Mouse (Mus musculus) lung, embryonic 15.5 days (tissue): ENCODE data around the gene Ptprt. TPM values are rescaled to one million over a fixed set of nuclear protein-coding genes. Genes with fewer than 3 reads are reported as not detected.

ENCODE experiments used
- ATAC-seq: fragments of 200-750 bp; cut with Nextera tagmentation; 2 replicates; pipeline ENCODE4 v1.8.0; 2017; ENCODE audit warnings: moderate number of reproducible peaks, borderline replicate concordance; ENCODE audit not compliant: low FRiP score, low TSS enrichment; ENCODE audit errors: extremely low read depth
- H3K27ac ChIP-seq: fragments of 300-500 bp; sonication (generic); 2 replicates; pipeline ENCODE4 v1.5.1; 2015; ENCODE audit warnings: moderate library complexity, mild to moderate bottlenecking, inconsistent platforms
- H3K27me3 ChIP-seq: fragments of 300-500 bp; sonication (generic); 2 replicates; pipeline ENCODE4 v1.6.1; 2015; ENCODE audit warnings: inconsistent platforms
- H3K36me3 ChIP-seq: fragments of 300-500 bp; sonication (generic); 2 replicates; pipeline ENCODE4 v1.6.1; 2015; ENCODE audit warnings: inconsistent platforms
- H3K4me1 ChIP-seq: fragments of 300-500 bp; sonication (generic); 2 replicates; pipeline ENCODE4 v1.6.1; 2015; ENCODE audit warnings: inconsistent platforms
- H3K4me2 ChIP-seq: fragments of 300-500 bp; sonication (generic); 2 replicates; pipeline ENCODE4 v1.6.1; 2015; ENCODE audit warnings: inconsistent platforms, mild to moderate bottlenecking, moderate library complexity
- H3K4me3 ChIP-seq: fragments of 300-500 bp; sonication (generic); 2 replicates; pipeline ENCODE4 v1.5.1; 2015; ENCODE audit warnings: mild to moderate bottlenecking, inconsistent platforms
- H3K9ac ChIP-seq: fragments of 300-500 bp; sonication (generic); 2 replicates; pipeline ENCODE4 v1.6.1; 2015; ENCODE audit warnings: inconsistent platforms
- H3K9me3 ChIP-seq: fragments of 300-500 bp; sonication (generic); 2 replicates; pipeline ENCODE4 v1.6.1; 2016; ENCODE audit warnings: inconsistent platforms
- WGBS: fragments of 180-500 bp; shearing (Covaris S2); methylation state at CpG from one replicate; pipeline ENCODE4 v1.1.7; 2015; 5-methylcytosine and 5-hydroxymethylcytosine counted together
- polyA plus RNA-seq: library from polyadenylated mRNA; unstranded; fragments of >200 nt; fragmentation: Nextera tagmentation; extraction: Ambion mirVana; gene quantifications from 2 replicates; pipeline ENCODE4 v1.2.1, GENCODE M21; 2015

Ptprt gene
- polyA plus RNA-seq, 1 experiment from 2014 or later, result 1.6 TPM

DNA sequence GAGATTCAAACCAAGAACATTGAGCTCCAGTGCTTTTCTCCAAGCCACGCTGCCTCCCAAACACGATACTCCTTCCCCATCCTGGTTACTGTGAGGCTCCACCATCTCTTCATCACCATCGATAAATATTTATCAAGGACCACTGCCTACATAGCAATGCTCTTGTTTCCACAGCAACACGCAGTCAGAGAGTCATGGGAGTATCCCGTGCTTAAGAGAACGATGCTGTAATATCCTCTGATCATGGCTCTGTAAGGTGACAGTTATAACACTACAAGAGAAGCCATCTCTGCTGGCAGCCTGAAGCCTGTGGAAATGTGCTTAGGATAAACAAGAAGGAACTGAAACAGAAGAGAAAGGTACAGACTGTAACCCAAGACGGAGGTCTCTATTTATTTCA, 3.4 kb downstream of the Ptprt start:
- 49% methylated on average over 7 of the region's 7 CpGs for WGBS
- Histone ChIP-seq H3K27me3 (peaks cover 62% of the 10 kb centered on the region), H3K9ac (no peak overlapping the region), H3K4me1 (peaks cover 21% of the 10 kb centered on the region), H3K27ac (no peak overlapping the region), H3K4me2 (no peak overlapping the region), H3K9me3 (no peaks in the 10 kb centered on the region), H3K4me3 (no peak overlapping the region), H3K36me3 (no peaks in the 10 kb centered on the region)
- no peak for ATAC-seq

DNA sequence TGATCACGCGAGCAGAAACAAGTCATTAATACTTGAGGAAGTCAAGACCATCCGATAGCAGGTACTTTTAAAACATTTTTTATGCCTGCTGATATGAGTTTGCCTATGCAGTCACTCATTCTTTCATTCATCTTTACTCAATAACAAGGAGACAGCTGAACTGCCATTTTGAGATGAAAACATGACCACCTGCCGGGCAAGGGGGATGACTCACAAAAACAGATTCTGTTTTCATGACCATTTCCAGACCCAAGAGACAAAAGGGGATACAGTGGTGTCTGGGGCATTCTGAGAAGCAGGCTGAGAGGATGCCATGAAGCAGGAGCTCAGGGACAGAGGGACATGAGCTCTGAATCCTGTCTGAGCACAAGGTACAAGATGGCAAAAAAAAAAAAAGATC, 6.5 kb downstream of the Ptprt start:
- ATAC-seq, result no peak
- WGBS, result 66% methylated on average over 4 of the region's 4 CpGs

DNA sequence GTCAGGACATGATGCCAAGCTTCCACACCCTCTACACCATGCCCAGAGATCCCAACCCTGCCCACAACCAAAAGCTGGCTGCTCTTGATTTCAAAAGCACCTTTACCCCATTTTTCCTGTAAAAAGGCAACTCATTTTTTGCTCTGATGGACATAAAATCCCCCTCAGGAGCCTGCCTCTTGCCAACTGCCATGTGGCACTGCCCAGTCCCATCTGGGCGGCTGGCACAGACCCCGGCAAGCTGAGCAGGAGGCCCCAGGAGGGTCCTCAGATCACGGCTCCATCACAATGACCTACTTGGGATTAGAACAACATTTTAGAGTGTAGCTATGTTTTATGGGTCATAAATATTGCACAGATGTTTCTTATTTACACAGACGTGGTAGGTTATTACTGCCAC, 22.3 kb downstream of the Ptprt start:
- no peak overlapping the region for H3K4me2 ChIP-seq
- H3K4me3 ChIP-seq, result no peak overlapping the region
- 63% methylated on average over 4 of the region's 4 CpGs for WGBS
- no peak overlapping the region for H3K27ac ChIP-seq
- no peaks in the 10 kb centered on the region for H3K36me3 ChIP-seq
- no peak overlapping the region for H3K9ac ChIP-seq
- ATAC-seq, result no peak
- H3K4me1 ChIP-seq, result peaks cover 19% of the 10 kb centered on the region
- no peaks in the 10 kb centered on the region for H3K9me3 ChIP-seq
- no peaks in the 10 kb centered on the region for H3K27me3 ChIP-seq

More for the DNA sequence above, 6.5 kb downstream of the Ptprt start:
- H3K9ac ChIP-seq, result no peak overlapping the region
- H3K4me3 ChIP-seq, result no peak overlapping the region
- no peak overlapping the region for H3K4me2 ChIP-seq
- H3K4me1 ChIP-seq, result peaks cover 3% of the 10 kb centered on the region
- no peaks in the 10 kb centered on the region for H3K36me3 ChIP-seq
- H3K27ac ChIP-seq, result no peak overlapping the region
- no peaks in the 10 kb centered on the region for H3K9me3 ChIP-seq
- peaks cover 31% of the 10 kb centered on the region for H3K27me3 ChIP-seq

DNA sequence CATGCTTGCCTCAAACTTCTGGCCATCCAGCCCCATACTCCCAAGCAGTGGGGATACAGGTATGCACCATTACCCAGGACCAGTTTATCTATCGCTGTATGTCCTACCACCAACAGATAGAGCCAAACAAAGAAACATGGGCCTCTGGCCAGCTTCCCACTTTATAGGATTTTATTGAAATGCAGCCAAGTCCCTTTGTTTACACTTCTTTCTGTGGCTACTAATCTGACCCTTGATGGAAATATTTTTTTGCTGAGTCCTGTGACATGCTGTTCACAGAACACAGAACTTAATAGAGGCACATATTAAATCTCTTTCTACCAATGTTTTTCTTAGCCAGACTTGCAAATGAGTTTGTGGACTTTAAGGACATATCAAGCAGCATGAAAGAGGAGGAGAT, 23.4 kb downstream of the Ptprt start:
- H3K9ac ChIP-seq, result no peak overlapping the region
- H3K4me3 ChIP-seq, result no peak overlapping the region
- WGBS, result 15% methylated on average over 1 of the region's 1 CpGs
- no peak overlapping the region for H3K4me2 ChIP-seq
- H3K27me3 ChIP-seq, result no peaks in the 10 kb centered on the region
- H3K36me3 ChIP-seq, result no peaks in the 10 kb centered on the region
- H3K9me3 ChIP-seq, result no peaks in the 10 kb centered on the region
- ATAC-seq, result peak; percentile 36; the same call in 1 of the 2 replicates
- peak overlapping the region; percentile 19; the same call in 1 of the 2 replicates for H3K27ac ChIP-seq
- H3K4me1 ChIP-seq, result peaks cover 19% of the 10 kb centered on the region

DNA sequence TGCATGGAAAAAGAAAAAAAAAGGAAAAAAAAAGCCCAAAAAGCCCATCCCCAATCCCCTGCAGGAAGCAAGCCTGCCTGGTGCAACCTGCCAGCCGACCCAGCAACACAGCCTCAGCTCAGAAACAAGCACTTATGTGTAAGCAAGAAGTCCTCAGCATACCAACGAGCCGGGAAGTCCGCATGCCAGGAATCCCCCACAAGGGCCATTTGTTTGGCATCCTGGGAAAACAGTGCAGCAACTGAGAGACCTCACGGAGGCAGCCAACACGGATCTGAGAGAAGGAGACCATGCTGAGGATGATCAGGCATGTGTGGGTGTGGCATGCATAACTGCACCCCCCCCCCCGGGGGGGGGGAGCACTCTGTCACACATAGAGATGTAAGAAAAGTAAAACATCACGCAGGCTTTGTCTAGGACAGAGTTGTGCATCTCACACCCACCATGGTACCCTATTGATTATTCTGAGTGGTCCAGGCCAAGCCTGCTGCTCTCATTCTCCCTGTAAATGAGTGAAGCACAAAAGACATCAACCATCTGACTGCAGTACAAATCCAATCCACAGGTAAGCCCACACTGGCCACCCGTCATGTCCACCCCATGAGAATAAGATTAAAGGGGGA, 24.4 kb downstream of the Ptprt start:
- H3K9me3 ChIP-seq, result no peaks in the 10 kb centered on the region
- peak; percentile 45; the same call in 1 of the 2 replicates for ATAC-seq

DNA sequence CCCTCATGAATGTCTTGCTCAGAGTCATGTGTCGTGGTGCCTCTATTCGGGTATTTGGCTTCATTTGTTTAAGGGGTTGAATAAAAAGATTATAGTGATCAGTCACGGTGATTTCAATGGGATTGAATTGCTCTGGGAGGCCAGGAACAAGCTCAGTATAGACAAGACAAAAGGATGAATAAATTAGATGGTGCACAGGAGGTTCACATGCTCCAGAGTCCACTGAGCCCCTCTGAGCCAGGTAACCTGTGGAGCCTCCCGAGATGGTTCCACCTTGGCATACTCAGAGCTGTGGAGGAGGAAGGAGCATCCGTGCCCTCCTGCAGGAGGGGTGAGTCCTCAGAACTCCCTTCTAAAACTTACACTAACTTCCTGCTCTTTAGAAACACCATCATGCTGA, 26.0 kb downstream of the Ptprt start:
- H3K9me3 ChIP-seq, result no peaks in the 10 kb centered on the region
- ATAC-seq, result no peak

More for the DNA sequence above, 24.4 kb downstream of the Ptprt start:
- WGBS, result 25% methylated on average over 9 of the region's 9 CpGs
- Histone ChIP-seq H3K4me1 (peaks cover 19% of the 10 kb centered on the region), H3K4me3 (no peak overlapping the region), H3K9ac (no peak overlapping the region), H3K27ac (no peak overlapping the region), H3K36me3 (no peaks in the 10 kb centered on the region), H3K4me2 (no peak overlapping the region), H3K27me3 (no peaks in the 10 kb centered on the region)

DNA sequence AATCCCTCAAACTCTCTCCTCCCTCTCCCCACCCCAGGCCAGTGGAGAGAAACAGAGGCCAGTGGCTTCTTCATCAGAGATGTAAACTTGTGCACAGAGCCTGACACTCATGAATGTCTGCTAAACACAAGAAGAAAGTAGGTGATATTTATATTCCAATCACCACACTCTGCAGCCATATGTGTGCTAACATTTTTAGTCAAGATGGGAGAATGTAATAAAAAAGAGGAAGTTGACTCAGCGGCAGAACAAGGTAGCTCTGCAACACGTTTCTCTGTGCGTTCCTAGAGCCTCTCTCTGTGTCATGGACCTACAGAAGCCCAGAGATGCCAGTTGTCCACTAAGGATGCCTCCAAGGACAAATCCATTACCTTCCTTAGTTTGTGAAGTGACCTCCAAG, 34.9 kb downstream of the Ptprt start:
- no peak overlapping the region for H3K9ac ChIP-seq
- no peak overlapping the region for H3K27ac ChIP-seq
- 79% methylated on average over 3 of the region's 3 CpGs for WGBS
- H3K27me3 ChIP-seq, result no peaks in the 10 kb centered on the region
- no peak for ATAC-seq
- no peak overlapping the region for H3K4me3 ChIP-seq
- H3K36me3 ChIP-seq, result no peaks in the 10 kb centered on the region
- no peaks in the 10 kb centered on the region for H3K4me1 ChIP-seq
- no peak overlapping the region for H3K4me2 ChIP-seq
- no peaks in the 10 kb centered on the region for H3K9me3 ChIP-seq

More for the DNA sequence above, 26.0 kb downstream of the Ptprt start:
- Histone ChIP-seq H3K4me1 (peaks cover 19% of the 10 kb centered on the region), H3K36me3 (no peaks in the 10 kb centered on the region), H3K4me3 (no peak overlapping the region), H3K27ac (no peak overlapping the region), H3K4me2 (no peak overlapping the region), H3K9ac (no peak overlapping the region), H3K27me3 (no peaks in the 10 kb centered on the region)
- 82% methylated on average over 5 of the region's 5 CpGs for WGBS

DNA sequence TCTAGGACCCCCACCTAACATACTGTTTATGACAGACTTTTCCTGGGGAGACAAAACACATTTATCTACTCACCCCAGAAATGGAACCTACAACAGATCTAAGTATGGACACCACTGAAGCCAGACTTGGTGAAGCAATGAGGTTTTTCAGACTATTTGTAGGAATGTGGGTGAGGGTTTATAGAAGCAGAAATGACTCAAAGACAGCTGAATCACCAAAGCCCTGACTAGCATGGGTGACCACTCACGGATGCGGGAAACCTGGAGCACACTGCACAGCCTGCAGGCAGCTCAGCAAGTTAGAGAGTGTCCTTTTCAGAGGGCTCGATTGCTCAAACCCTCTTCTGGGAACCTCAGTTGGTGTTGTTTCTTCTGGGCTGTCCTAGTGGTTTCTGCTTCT, 36.2 kb downstream of the Ptprt start:
- Histone ChIP-seq H3K9ac (no peak overlapping the region), H3K4me1 (no peaks in the 10 kb centered on the region), H3K9me3 (no peaks in the 10 kb centered on the region), H3K27me3 (no peaks in the 10 kb centered on the region), H3K4me3 (no peak overlapping the region), H3K4me2 (no peak overlapping the region), H3K36me3 (no peaks in the 10 kb centered on the region), H3K27ac (no peak overlapping the region)
- ATAC-seq, result no peak
- 90% methylated on average over 3 of the region's 3 CpGs for WGBS

DNA sequence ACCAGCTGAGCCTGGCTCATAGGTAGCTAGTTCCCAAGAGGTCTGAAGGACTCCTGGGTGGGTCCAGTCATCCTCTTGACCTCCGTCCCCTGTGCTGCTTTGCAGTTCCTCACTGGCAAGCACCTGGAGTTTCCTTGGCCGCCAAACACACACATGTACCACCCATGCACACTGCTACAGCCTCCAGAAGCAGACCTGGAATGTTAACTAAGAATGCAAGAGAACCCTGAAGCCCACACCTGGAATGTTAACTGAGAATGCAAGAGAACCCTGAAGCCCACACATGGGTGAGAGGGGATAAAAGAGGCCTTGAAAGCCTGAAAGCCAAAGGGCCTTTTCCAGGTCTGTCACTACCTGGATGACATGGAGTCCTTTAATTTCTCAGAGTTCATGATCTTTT, 46.7 kb downstream of the Ptprt start:
- no peak for ATAC-seq
- H3K36me3 ChIP-seq, result no peaks in the 10 kb centered on the region
- no peak overlapping the region for H3K9ac ChIP-seq
- H3K9me3 ChIP-seq, result no peaks in the 10 kb centered on the region
- H3K4me3 ChIP-seq, result no peak overlapping the region
- H3K4me1 ChIP-seq, result no peaks in the 10 kb centered on the region
- no peak overlapping the region for H3K4me2 ChIP-seq
- H3K27me3 ChIP-seq, result no peaks in the 10 kb centered on the region
- 52% methylated on average over 2 of the region's 2 CpGs for WGBS
- no peak overlapping the region for H3K27ac ChIP-seq

DNA sequence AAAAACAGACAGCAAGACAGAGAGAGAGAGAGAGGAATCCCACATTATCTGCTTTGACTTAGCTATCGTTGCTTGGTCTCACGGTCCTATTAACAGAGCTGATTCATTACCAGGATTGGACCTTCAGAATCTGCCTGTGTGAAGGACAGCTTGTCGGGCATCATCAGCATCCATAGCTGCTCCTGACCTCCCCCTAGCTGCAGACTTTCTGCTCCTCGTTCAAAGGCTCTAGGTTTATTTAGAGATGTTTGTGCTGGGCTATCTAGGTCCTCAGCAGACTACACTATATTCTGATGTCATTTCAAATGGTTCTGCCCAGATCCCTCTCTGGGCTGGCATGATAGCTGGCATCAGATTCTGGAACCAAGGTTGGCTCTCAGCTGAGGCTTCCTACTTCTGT, 47.5 kb downstream of the Ptprt start:
- H3K9ac ChIP-seq, result no peak overlapping the region
- H3K9me3 ChIP-seq, result no peaks in the 10 kb centered on the region
- no peak for ATAC-seq
- 59% methylated on average over 4 of the region's 4 CpGs for WGBS
- no peaks in the 10 kb centered on the region for H3K4me1 ChIP-seq
- H3K27me3 ChIP-seq, result no peaks in the 10 kb centered on the region
- no peak overlapping the region for H3K27ac ChIP-seq
- H3K4me3 ChIP-seq, result no peak overlapping the region
- H3K4me2 ChIP-seq, result no peak overlapping the region
- no peaks in the 10 kb centered on the region for H3K36me3 ChIP-seq

DNA sequence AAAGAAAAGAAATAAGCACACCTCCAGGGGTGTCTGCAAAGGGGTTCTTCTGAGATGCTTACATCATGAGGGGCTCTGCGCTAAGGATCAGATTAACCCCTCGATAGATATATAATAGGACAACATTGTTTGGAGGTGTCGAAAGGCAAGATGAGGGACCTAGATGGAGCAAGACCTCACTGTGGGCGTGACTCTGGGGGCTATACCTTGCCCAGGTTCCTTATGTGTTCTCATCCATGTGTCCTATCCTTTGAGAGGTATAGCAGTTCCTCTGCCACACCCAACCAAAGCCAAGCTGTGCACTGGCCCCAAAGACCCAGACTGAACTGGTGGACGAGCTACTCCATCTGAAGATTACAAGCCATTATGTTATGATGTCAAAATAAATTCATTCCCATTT, 58.2 kb downstream of the Ptprt start:
- no peak overlapping the region for H3K27ac ChIP-seq
- no peaks in the 10 kb centered on the region for H3K27me3 ChIP-seq
- no peak for ATAC-seq
- no peak overlapping the region for H3K4me2 ChIP-seq
- H3K4me1 ChIP-seq, result no peaks in the 10 kb centered on the region
- H3K36me3 ChIP-seq, result no peaks in the 10 kb centered on the region
- no peak overlapping the region for H3K9ac ChIP-seq
- no peaks in the 10 kb centered on the region for H3K9me3 ChIP-seq
- 89% methylated on average over 5 of the region's 5 CpGs for WGBS
- no peak overlapping the region for H3K4me3 ChIP-seq

DNA sequence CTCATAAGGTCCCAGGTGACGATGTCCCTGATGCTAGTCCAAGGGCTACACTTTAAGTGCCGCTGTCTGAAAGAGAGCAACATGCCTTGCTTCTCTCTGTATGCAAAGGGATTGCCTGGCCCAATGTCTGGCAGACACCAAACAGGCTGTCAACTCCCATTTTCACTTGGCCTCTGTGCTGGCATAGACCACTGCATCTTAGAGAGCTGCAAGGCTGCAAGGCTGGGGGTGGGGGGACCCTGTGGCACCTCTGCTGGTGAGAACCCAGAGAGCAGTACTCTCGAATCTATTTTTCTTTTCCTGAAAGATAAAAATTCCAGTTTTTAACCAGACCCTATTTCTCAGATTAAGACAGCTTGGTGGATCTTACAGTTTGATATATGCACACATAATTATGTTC, 69.6 kb downstream of the Ptprt start:
- Histone ChIP-seq H3K36me3 (no peaks in the 10 kb centered on the region), H3K9ac (no peak overlapping the region), H3K4me1 (no peaks in the 10 kb centered on the region), H3K4me2 (no peak overlapping the region), H3K27me3 (no peaks in the 10 kb centered on the region), H3K27ac (no peak overlapping the region), H3K4me3 (no peak overlapping the region), H3K9me3 (no peaks in the 10 kb centered on the region)
- no peak for ATAC-seq
- WGBS, result 88% methylated on average over 3 of the region's 3 CpGs

DNA sequence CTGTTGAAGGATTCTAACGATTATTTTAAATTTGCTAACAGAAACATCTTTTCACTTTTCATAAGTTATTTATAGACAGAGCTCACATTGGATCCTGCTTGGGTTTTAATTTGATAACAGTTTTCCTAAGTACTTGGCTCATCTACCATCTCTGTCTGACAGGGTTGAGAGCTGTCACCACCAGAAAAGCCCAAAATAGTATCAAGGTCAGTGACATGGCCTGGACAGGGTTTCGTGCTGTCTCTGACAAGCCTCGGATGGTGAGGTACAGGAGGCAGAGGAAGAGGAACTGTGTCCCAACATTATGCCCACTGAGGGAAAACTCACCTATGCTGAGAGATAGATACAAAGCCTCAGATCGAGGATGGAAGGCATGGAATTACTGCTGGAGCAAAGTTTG, 79.3 kb downstream of the Ptprt start:
- H3K27ac ChIP-seq, result no peak overlapping the region
- H3K9me3 ChIP-seq, result no peaks in the 10 kb centered on the region
- WGBS, result 64% methylated on average over 4 of the region's 4 CpGs
- no peaks in the 10 kb centered on the region for H3K36me3 ChIP-seq
- H3K4me1 ChIP-seq, result no peaks in the 10 kb centered on the region
- no peak for ATAC-seq
- no peaks in the 10 kb centered on the region for H3K27me3 ChIP-seq
- H3K9ac ChIP-seq, result no peak overlapping the region
- no peak overlapping the region for H3K4me2 ChIP-seq
- H3K4me3 ChIP-seq, result no peak overlapping the region
